Mouse (Mus musculus): ENCODE measurements around the gene Anks6. TPM values are rescaled to one million over a fixed set of nuclear protein-coding genes. Genes with fewer than 3 reads are reported as not detected.

The Anks6 gene
- polyA plus RNA-seq, 1 experiment: 0.92 TPM

- no peaks in the 10 kb centered on the region for H3K4me1 ChIP-seq (ENCODE audit: control insufficient read depth, insufficient read depth, low read length)
- H3K4me3 ChIP-seq (replicated peaks; ENCODE audit: control insufficient read depth, low read depth, low read length): no peak overlapping the region
- TF ChIP-seq POLR2A (IDR thresholded peaks at IDR 0.05; ENCODE audit: borderline replicate concordance, control insufficient read depth, low read depth, low read length) (no peak), CTCF (IDR thresholded peaks at IDR 0.05; ENCODE audit: control insufficient read depth, insufficient read depth, low read length) (no peak)
- WGBS: 83% methylated on average over 7 of the region's 7 CpGs
- H3K27ac ChIP-seq (ENCODE audit: control insufficient read depth, insufficient read depth, low read depth, low read length, poor library complexity): no peak overlapping the region
These were observed 80.1 kb downstream of the Anks6 start for GRCm38 (mm10) chr4:46977161-46977560.

GRCm38 (mm10) chr4:46976671-46977071 is 80.6 kb downstream of the Anks6 start:
- Histone ChIP-seq H3K4me1 (ENCODE audit: control insufficient read depth, insufficient read depth, low read length) (no peaks in the 10 kb centered on the region), H3K27ac (ENCODE audit: control insufficient read depth, insufficient read depth, low read depth, low read length, poor library complexity) (no peak overlapping the region), H3K4me3 (replicated peaks; ENCODE audit: control insufficient read depth, low read depth, low read length) (no peak overlapping the region)
- WGBS: 80% methylated on average over 11 of the region's 11 CpGs
- TF ChIP-seq CTCF (IDR thresholded peaks at IDR 0.05; ENCODE audit: control insufficient read depth, insufficient read depth, low read length) (no peak), POLR2A (IDR thresholded peaks at IDR 0.05; ENCODE audit: borderline replicate concordance, control insufficient read depth, low read depth, low read length) (no peak)

- Histone ChIP-seq H3K4me3 (replicated peaks; ENCODE audit: control insufficient read depth, low read depth, low read length) (no peak overlapping the region), H3K27ac (ENCODE audit: control insufficient read depth, insufficient read depth, low read depth, low read length, poor library complexity) (no peak overlapping the region), H3K4me1 (ENCODE audit: control insufficient read depth, insufficient read depth, low read length) (no peaks in the 10 kb centered on the region)
- WGBS: 76% methylated on average over 10 of the region's 10 CpGs
- TF ChIP-seq POLR2A (IDR thresholded peaks at IDR 0.05; ENCODE audit: borderline replicate concordance, control insufficient read depth, low read depth, low read length): no peak
- TF ChIP-seq CTCF (IDR thresholded peaks at IDR 0.05; ENCODE audit: control insufficient read depth, insufficient read depth, low read length): no peak
These were observed 83.9 kb downstream of the Anks6 start for GRCm38 (mm10) chr4:46973322-46973721.

- 68% methylated on average over 10 of the region's 10 CpGs for WGBS
- H3K4me3 ChIP-seq (replicated peaks; ENCODE audit: control insufficient read depth, low read depth, low read length): no peak overlapping the region
- H3K4me1 ChIP-seq (ENCODE audit: control insufficient read depth, insufficient read depth, low read length): no peaks in the 10 kb centered on the region
- H3K27ac ChIP-seq (ENCODE audit: control insufficient read depth, insufficient read depth, low read depth, low read length, poor library complexity): no peak overlapping the region
- TF ChIP-seq POLR2A (IDR thresholded peaks at IDR 0.05; ENCODE audit: borderline replicate concordance, control insufficient read depth, low read depth, low read length) (no peak), CTCF (IDR thresholded peaks at IDR 0.05; ENCODE audit: control insufficient read depth, insufficient read depth, low read length) (no peak)
These were observed 89.2 kb downstream of the Anks6 start for GRCm38 (mm10) chr4:46967981-46968380.

GRCm38 (mm10) chr4:46966551-46966950 is 90.7 kb downstream of the Anks6 start:
- TF ChIP-seq CTCF (IDR thresholded peaks at IDR 0.05; ENCODE audit: control insufficient read depth, insufficient read depth, low read length) (no peak), POLR2A (IDR thresholded peaks at IDR 0.05; ENCODE audit: borderline replicate concordance, control insufficient read depth, low read depth, low read length) (no peak)
- H3K4me1 ChIP-seq (ENCODE audit: control insufficient read depth, insufficient read depth, low read length): no peaks in the 10 kb centered on the region
- no peak overlapping the region for H3K4me3 ChIP-seq (replicated peaks; ENCODE audit: control insufficient read depth, low read depth, low read length)
- H3K27ac ChIP-seq (ENCODE audit: control insufficient read depth, insufficient read depth, low read depth, low read length, poor library complexity): no peak overlapping the region

Other genes starting within 250 kb of the Anks6 start
- 1.1 TPM in 1 of 2 replicates, not detected in the other for gene Gabbr2, start 65.6 kb downstream of the Anks6 start, polyA plus RNA-seq (2011; ENCODE audit: insufficient read depth, insufficient read length, low replicate concordance, missing spikeins)
- 0.63 and 3.7 TPM in 2 replicates for gene Galnt12, start 34.5 kb upstream of the Anks6 start, polyA plus RNA-seq (2011; ENCODE audit: insufficient read depth, insufficient read length, low replicate concordance, missing spikeins)
- gene Col15a1, start 150.7 kb upstream of the Anks6 start, polyA plus RNA-seq (2011; ENCODE audit: insufficient read depth, insufficient read length, low replicate concordance, missing spikeins): 0.72 and 1.8 TPM in 2 replicates